Mouse (Mus musculus): Measurements from ENCODE around the gene Spata13.

The Spata13 gene

DNA sequence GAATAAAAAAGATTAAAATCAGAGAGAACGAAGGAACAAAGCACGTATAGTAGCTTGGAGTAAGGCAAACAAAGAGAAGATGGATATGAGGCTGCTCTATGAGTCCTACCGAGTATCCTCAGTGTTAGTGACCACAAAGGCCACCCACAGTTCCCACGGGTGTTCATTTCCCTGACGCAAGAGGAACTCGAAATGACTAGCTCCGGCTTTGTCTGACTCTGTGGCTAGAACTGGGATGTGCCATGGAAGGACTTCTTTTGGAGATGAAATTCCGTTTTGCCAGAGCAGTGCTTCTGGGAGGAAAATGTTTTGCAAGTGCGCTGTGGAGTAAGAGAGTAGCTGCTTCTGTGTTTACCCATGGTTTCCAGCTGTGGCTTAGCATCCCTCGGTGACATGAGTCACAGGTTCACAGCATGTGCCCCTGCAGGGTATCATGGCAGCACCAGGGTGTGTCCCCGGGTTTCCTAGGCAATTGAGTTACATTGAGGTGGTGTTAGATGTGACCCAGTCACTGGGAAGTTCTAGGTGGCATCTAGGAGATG lies 78.6 kb downstream of the Spata13 start:
- no peak for DNase-seq (ENCODE audit: low read depth, low spot score)

DNA sequence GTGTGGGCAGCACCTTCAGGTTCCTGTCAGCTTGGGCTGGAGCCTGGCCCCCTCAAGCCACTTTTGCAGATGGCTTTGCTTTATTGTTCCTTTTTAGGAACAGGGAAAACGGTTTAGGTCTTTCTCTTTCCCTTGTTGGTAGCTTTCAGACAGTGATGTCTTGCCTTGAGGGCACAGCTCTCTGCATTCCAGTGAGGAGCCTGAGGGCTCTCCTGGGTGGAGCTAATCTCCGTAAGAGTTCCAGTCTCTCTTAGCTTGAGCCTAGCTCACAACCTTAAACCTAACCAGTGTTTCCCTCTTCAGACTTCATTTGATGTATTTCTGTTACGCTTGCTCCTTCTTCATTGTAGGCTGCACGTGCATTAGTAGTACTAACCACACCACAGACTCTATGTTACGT lies 81.9 kb downstream of the Spata13 start:
- DNase-seq (ENCODE audit: low read depth, low spot score), result no peak

DNA sequence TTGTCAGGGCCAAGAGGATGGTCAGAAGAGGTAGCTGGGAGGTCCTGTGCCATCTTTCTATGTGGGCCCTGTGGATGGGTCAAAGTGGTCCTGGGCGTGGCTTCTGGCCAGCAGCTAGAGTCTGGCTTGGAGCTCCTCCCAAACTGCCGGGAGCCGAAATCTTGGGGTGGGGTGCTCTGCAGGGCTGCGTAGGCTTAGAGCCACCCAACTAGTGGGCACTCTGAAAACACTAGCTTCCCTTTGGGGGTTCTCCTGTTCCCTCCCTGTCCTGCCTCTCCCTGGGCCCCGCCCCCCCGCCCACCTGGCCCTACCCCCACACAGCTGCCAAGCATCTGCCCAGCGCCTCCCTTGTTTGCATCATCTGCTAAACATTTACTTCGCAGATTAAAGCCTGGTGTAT lies 87.5 kb downstream of the Spata13 start:
- no peak for DNase-seq (ENCODE audit: low read depth, low spot score)

GRCm38 (mm10) chr14:60721938-60722337 lies 88.1 kb downstream of the Spata13 start:
- no peak for DNase-seq (ENCODE audit: low read depth, low spot score)

DNA sequence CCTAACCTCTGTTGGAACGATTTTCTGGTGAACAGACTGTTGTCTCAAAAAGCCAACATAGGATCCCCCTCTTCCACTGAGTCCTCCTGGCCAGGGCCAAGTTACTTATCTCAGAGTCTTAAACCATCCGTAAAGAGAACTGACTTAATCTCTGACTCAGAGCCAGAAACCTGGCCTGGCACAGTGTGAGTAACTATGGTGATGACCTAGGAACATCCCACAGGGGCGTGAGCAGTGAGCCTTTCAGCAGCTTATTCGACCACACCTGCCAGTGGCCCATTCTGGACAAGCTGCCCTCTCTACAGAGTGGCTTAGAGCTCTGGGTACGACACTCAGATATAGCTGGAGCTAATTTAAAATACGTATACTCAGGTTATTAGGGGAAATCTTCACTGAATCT lies 92.3 kb downstream of the Spata13 start:
- no peak for DNase-seq (ENCODE audit: low read depth, low spot score)

- DNase-seq (ENCODE audit: low read depth, low spot score), result no peak
These were observed 93.3 kb downstream of the Spata13 start for GRCm38 (mm10) chr14:60727130-60727529.

GRCm38 (mm10) chr14:60732081-60732480 lies 98.3 kb downstream of the Spata13 start:
- no peak for DNase-seq (ENCODE audit: low read depth, low spot score)

- peak; percentile 27 for DNase-seq (ENCODE audit: low read depth, low spot score)
These were observed 99.0 kb downstream of the Spata13 start for GRCm38 (mm10) chr14:60732787-60733186.

- DNase-seq (ENCODE audit: low read depth, low spot score), result no peak
These were observed 99.9 kb downstream of the Spata13 start for GRCm38 (mm10) chr14:60733706-60734105.

DNA sequence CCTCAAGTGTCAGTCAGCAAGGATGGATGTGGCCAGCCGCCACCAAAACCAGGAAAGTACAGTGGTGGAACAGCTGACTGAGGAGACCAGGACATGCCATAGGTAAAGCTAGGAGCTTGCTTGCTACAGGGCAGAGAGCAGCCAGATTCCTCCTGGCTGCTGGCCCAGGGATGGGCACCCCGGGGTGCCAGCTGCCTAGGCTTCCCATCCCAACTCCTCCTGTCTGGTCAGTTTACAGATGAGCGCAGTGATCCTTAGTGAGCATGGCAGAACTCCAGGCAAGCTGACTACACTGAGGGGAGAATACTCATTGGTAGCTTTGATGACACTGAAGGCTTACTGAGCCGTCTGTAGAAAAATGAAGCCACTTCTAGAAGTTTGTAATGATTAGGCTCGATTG lies 101.4 kb downstream of the Spata13 start:
- no peak for DNase-seq (ENCODE audit: low read depth, low spot score)

DNA sequence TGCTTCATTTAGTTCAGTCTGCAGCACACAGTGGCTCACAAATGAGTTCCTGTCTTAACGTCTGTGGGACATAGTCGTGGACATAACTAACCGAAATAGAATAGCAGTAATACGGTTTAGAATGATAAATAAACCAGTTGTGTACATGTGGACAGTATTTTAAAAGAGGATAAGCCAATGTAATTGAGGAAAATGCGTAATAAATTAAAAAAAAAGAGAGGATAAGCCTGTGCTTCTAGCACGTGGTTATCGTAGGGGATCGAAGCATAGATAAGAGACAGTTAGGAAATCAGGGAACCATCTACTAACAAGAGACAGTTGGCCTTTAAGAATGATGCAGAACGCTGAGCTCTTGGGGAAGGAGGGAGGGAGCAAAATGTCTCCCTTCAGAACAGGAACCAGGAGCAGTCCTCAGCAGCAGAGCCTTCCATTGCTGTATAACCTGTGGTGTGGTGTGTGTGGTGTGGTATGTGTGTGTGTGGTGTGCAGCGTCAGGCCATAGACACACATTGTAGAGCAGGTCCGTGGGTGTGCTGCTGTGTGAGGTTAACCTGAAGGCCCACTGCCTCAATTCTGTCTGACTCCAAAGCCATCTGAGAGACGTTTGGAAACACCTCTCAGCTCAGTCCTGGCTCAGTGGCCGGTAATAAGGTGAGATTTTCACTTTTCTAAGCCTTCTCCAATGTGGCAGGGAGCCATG lies 102.2 kb downstream of the Spata13 start:
- no peak for DNase-seq (ENCODE audit: low read depth, low spot score)

DNA sequence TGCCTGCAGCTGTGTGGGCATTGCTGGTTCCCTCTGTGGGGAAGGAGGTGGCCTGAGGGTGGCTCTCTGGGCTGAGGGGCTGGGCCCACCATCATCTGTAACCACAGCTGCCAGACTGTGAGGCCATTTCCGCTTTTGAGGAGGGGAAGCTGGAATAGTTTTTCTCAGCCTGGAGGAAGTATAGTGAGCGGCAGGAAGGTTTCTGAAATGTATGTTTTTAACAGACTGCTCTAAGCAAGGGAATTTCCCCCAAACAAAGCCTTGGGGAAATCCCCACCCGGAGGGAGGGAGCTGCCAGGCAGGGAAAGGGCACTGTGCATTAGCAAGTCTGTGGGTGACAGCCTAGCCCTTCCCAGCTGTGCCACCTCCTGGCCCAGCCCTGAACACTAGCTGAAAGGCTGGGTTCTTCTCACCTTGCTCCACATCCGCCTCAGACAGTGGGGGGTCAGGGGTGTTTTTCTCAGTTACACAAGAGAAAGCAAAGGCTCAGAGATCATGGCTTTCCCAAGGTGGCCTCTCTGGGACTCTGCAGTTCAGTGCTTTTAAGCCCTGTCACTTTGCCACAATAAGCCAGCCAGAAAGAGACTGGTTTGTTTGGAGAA lies 102.9 kb downstream of the Spata13 start:
- DNase-seq (ENCODE audit: low read depth, low spot score), result no peak

DNA sequence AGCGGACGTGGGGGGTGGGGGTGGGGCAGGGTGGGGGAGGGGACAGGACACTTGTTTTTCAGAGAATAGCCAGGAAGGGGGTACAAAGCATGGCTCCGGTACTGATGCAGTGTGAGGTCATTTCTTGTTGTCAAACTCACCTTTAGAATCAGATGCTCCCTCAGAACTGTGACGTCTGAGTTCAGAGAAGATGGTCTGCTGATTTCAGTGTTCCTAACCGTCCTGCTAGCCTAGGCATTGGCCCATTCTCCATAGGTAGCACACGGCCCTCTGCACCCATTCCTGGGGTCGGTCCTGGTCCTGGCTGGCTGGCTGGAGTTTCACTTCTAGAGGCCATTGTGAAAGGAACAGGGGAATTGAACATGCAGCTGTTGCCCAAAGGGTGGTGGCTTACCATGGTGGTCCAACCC lies 103.4 kb downstream of the Spata13 start:
- DNase-seq (ENCODE audit: low read depth, low spot score), result no peak

GRCm38 (mm10) chr14:60738434-60738938 lies 104.7 kb downstream of the Spata13 start:
- DNase-seq (ENCODE audit: low read depth, low spot score), result no peak

DNA sequence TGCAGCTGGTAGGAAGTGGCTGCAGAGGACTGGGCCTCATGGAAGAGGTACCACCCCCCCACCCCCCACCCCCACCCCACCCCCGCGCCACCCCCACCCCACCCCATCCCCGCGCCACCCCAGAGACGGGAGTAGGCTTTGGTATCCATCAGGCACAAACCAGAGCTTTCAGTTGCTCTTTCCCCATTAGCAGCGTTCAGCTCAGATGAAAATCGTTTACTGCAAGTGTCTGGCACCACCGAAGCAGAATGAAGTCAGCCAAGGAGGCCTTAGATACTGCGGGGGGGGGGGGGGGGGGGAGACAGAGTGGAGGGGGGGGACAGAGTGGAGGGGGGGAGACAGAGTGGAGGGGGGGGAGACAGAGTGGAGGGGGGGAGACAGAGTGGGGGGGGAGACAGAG lies 105.4 kb downstream of the Spata13 start:
- no peak for DNase-seq (ENCODE audit: low read depth, low spot score)

- DNase-seq (ENCODE audit: low read depth, low spot score), result no peak
These were observed 105.8 kb downstream of the Spata13 start for GRCm38 (mm10) chr14:60739616-60740015.

GRCm38 (mm10) chr14:60740507-60740906 lies 106.7 kb downstream of the Spata13 start:
- DNase-seq (ENCODE audit: low read depth, low spot score), result no peak

DNA sequence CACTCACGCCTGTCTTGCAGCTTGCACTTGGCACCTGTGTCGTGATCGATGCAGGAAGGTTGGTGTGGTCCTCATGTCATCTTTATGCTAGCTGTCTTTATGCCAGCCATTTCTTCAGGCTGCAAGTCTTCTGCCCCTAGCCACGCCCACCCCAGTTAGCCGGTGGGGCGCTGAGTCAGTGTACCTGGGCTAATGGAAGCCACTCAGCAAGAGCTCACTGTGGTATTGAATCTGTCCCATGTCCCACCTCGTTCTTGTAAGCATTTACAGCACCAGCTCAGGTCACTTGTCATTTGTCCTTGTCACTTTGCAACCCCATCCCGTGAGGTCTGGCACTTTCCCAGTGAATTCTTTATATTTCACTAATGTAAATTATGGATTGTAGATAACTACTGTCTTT lies 107.2 kb downstream of the Spata13 start:
- no peak for DNase-seq (ENCODE audit: low read depth, low spot score)

- no peak for DNase-seq (ENCODE audit: low read depth, low spot score)
These were observed 107.7 kb downstream of the Spata13 start for GRCm38 (mm10) chr14:60741490-60741981.

DNA sequence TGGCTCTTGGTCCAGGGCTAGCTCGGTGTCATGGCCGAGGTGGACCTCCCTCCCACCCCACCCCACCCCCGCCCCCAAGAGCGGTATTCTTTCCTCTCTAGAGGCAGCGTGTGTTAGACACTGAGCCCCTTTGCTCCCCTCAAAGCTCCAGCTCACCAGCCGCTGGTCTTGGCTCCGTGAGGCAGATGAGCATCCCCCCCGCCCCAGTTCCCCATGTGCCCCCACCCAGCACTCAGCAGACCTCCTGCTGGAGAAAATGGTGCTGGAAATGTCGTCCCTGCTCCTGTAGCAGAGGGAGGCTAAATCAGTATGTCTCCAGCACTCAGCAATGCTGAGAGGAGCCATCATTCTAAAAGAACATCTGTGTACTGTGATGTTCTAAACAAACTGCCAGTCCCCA lies 109.9 kb downstream of the Spata13 start:
- no peak for DNase-seq (ENCODE audit: low read depth, low spot score)

DNA sequence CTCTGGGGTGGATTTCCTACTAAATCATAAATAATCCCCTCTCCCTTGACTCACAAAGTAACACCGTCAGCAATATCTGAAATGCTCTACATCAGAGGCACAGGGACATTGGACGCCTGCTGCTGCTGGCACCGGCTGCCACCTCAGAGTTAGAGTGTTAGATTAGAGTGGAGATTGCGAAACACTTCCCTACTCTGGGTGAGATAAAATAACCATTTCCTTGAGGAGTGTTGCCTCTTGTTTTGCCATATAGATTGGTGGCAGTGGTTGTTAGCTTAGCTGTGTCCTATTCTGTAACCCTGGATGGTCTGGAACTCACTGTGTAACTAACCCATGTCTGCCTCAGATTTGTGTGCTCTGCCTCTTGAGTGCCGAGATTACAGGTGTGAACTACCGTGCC lies 111.4 kb downstream of the Spata13 start:
- DNase-seq (ENCODE audit: low read depth, low spot score), result no peak

GRCm38 (mm10) chr14:60746141-60746540 lies 112.3 kb downstream of the Spata13 start:
- DNase-seq (ENCODE audit: low read depth, low spot score), result no peak
